Mouse (Mus musculus): ENCODE data around the gene Zcrb1. TPM values are rescaled to one million over a fixed set of nuclear protein-coding genes. Genes with fewer than 3 reads are reported as not detected.
"Not testable (repeated sequence)": the region's sequence is repeated elsewhere in the genome, so short reads cannot be mapped to it uniquely, and the experiment has no call there.

Gene Zcrb1
- total RNA-seq, 2 experiments from 2014 or later: 71.0 to 80.2 TPM

DNA sequence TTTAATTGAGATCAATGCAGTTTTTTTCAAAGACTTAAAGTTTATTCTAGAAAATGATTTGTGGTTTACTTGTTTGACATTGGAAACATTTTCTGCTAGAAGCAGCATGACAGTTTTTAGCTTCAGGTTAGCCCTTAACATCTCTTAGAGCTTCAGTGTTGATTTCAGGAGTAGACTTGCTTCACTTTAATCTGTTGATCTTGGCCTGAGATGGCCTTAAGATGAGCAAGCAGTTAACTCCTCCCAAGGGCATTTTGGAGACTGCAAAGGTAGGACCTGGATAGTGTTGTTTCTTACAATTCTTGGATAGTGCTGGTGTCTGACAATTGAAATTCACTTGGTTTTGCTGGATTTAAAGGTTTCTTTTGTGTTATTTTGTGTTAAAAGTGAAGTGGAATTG is 6.7 kb upstream of the Zcrb1 start:
- Histone ChIP-seq H3K27ac (no peak overlapping the region), H3K4me3 (no peak overlapping the region)
- no peak for TF ChIP-seq CTCF (conservative IDR thresholded peaks at IDR 0.05)
- DNase-seq (ENCODE audit: low spot score in 2 of 2): no peak

DNA sequence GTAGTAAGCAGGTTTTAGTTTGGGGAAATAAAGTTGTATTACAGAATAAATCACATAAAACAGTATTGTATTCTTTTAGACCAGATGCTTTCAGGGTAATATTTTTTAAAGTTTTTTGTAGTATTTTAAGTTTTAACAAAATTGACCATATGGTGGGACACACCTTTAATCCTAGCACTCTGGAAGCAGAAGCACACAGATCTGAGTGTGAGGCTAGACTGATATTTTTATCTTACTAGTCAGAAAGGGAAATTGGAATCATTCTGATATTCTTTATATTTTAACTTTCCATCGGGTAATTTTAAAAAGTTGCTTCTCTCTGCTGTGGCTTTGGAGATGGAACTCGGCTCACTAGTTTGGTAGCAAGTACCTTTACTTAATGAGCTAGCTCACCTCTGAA is 4.6 kb upstream of the Zcrb1 start:
- no peak overlapping the region for H3K27ac ChIP-seq
- no peak for DNase-seq (ENCODE audit: low spot score in 2 of 2)
- TF ChIP-seq CTCF (conservative IDR thresholded peaks at IDR 0.05): no peak
- no peak overlapping the region for H3K4me3 ChIP-seq

DNA sequence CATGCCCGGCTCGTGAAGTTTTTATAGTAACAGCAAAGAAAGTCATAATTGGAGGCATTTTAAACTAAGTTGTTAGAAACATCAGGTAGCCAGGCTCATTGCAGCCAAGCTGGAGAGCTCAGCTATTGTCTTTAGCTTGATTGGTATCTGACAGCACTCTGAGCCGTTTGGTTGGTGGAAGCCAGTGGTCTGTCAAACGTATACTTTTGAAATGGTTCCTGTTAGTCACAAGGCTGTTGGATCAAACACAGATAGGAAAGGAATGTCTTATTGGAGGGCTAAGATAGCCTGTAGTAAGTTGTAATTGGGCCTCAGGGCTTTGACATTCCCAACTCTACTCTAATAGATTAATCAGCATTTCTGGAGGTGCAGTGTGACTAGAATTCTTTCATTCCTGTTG is 3.3 kb upstream of the Zcrb1 start:
- no peak for DNase-seq (ENCODE audit: low spot score in 2 of 2)
- H3K4me3 ChIP-seq: no peak overlapping the region
- H3K27ac ChIP-seq: no peak overlapping the region
- TF ChIP-seq CTCF (conservative IDR thresholded peaks at IDR 0.05): no peak

DNA sequence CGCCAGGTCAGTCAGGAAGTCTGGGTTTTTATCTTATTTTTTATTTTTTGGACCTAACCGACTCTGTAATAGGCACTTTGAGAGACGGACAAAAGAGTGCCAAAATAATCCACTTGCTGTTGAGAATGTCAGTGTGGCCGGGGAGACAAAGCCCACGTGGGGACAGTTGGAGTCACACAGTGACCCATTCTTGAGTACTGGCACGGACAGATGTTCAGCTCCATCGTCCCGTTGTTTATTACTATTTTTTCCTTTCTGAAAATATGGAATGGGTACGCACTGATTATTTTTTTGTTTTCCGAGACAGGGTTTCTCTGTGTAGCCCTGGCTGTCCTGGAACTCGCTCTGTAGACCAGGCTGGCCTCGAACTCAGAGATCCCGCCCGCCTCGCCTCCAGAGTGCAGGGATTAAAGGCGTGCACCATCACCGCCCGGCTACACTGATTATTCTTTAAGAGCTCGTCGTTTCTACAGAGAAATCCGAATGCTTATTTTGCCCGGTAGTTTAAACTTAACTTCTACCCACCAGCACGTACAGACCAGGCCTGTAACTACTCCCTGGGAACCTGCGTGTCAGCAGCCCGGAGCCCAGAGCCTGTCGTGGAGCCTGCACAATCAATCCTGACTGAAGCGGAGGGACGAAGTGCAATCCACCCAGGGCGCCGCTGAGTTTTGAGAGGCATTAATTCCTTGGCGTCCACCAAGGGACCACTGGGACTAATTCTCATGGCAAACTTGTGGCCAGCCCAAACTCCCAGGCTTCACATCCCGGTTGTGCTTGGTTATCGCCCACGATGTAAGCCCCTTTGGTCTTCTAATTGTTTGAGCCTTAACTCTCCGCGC is 786 bp upstream of the Zcrb1 start:
- Histone ChIP-seq H3K4me3 (peak overlapping the region; percentile 61), H3K27ac (peak overlapping the region; percentile 87)
- no peak for DNase-seq (ENCODE audit: low spot score in 2 of 2)
- TF ChIP-seq CTCF (conservative IDR thresholded peaks at IDR 0.05): no peak

DNA sequence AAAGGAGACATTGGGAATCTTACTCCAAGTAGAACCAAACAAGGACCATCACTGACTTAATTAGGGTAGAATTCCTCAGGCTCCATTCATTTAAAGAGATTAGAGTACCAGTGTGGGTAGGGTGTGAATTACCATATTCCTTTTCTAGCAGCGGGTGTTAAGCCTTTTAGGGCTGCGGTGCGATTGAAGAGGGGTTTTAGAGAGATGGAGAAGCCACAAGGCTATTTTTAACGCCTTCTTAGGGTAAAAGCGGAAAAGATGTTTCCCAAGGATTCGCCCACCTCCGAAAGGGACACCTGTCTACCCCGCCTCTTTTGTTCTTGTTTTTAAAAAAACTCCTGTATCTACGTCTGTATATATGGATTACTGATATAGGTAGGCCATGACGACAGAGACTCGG is 865 bp downstream of the Zcrb1 start:
- Histone ChIP-seq H3K4me3 (peak overlapping the region; percentile 61), H3K27ac (no peak overlapping the region)
- no peak for DNase-seq (ENCODE audit: low spot score in 2 of 2)
- no peak for TF ChIP-seq CTCF (conservative IDR thresholded peaks at IDR 0.05)

DNA sequence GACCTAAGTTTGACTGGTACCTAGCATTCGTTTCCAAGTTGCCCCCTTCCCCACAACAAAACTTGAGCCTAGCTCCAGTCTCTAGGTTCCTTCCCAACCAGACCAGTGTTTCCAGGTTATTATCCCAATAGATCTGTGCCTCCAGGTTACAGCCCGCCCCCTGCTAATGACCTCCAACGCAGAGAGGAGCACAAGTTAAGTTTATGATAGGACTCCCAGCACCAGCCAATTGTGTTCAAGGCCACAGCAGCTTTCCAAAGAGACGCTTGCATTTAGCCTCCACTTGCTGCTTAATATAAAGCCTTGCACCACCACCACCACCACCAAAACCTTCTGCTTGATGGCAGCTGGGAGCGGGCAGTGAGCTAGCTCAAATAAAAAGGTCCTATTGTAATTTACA is 16.8 kb downstream of the Zcrb1 start:
- no peak overlapping the region for H3K27ac ChIP-seq
- H3K4me3 ChIP-seq: no peak overlapping the region
- no peak for TF ChIP-seq CTCF (conservative IDR thresholded peaks at IDR 0.05)
- DNase-seq (ENCODE audit: low spot score in 2 of 2): no peak

DNA sequence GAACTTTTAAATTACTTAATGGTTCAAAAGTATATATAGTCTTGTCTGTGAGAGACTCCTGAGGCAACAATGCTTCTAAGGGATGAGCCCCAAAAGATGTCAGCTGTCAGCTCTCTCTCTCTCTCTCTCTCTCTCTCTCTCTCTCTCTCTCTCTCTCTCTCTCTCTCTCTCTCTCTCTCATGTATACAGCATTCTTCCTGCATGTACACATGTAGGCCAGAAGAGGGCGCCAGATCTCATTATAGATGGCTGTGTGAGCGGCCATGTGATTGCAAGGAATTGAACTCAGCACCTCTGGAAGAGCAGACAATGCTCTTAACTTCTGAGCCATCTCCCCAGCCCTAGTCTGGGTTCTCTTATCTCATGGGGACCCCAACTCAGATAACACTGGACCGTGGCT is 19.0 kb downstream of the Zcrb1 start:
- peak; percentile 33 for TF ChIP-seq CTCF (conservative IDR thresholded peaks at IDR 0.05)
- DNase-seq (ENCODE audit: low spot score in 2 of 2): no peak
- Histone ChIP-seq H3K4me3 (no peak overlapping the region), H3K27ac (no peak overlapping the region)

DNA sequence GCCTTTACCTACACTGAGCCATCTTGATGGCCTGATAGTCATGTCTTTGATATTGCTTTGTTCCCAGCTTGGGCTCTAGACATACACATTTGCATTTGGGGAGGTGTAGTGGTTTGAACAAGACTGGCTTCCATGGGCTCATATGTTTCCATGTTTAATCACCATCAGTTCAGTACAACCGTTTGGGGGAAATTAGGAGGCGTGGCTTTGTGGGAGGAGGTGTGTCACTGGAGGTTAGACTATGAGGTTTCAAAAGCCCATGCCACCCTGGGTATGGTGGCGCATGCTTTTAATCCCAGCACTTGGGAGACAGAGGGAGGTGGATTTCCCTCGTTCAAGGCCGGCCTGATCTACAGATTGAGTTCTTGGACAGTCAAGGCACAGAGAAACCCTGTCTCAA is 22.4 kb downstream of the Zcrb1 start:
- Histone ChIP-seq H3K4me3 (no peak overlapping the region), H3K27ac (no peak overlapping the region)
- no peak for TF ChIP-seq CTCF (conservative IDR thresholded peaks at IDR 0.05)
- no peak for DNase-seq (ENCODE audit: low spot score in 2 of 2)

DNA sequence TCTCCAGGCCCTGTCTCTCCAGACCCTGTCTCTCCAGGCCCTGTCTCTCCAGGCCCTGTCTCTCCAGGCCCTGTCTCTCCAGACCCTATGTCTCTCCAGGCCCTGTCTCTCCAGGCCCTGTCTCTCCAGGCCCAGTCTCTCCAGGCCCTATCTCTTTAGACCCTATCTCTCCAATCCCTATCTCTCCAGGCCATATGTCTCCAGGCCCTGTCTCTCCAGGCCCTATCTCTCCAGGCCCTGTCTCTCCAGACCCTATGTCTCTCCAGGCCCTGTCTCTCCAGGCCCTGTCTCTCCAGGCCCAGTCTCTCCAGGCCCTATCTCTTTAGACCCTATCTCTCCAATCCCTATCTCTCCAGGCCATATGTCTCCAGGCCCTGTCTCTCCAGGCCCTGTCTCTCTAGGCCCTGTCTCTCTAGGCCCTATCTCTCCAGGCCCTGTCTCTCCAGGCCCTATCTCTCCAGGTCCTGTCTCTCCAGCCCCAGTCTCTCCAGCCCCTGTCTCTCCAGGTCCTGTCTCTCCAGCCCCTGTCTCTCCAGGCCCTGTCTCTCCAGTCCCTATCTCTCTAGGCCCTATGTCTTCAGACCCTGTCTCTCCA is 25.5 kb downstream of the Zcrb1 start:
- H3K27ac ChIP-seq; DNase-seq (ENCODE audit: low spot score in 2 of 2); H3K4me3 ChIP-seq: not testable (repeated sequence)

DNA sequence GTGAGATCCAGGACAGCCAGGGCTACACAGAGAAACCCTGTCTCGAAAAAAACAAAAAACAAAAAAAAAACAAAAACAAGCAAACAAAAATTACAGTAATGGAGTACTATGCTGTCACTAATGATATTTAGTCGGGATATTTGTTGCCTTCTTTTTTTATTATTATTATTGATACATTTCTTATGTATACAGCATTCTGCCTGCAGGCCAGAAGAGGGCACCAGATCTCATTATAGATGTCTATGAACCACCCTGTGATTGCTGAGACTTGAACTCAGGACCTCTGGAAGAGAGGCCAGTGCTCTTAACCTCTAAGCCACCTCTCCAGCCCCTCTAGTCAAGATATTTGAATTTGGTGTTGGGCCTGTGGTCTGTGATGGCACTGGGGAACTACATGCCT is 26.3 kb downstream of the Zcrb1 start:
- DNase-seq (ENCODE audit: low spot score in 2 of 2): no peak
- H3K4me3 ChIP-seq: no peak overlapping the region
- H3K27ac ChIP-seq: no peak overlapping the region
- TF ChIP-seq CTCF (conservative IDR thresholded peaks at IDR 0.05): peak; percentile 74

DNA sequence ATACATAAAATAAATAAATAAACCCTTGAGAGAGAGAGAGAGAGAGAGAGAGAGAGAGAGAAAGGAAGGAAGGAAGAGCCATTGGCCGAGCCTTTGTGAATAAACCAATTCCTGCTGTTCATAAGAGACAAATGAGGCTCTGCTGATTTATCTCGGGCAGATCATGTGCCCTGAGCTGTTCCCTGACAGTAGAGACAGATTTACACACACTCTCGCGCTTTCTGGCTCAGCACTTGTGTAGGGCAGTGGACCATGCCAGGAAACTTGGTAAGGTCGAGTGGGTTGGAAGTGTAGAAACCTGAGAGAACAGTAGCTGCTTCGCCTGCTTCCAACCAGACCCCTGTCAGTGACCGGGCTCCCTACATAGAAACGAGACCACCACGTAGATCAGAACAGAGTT is 29.6 kb downstream of the Zcrb1 start:
- no peak overlapping the region for H3K27ac ChIP-seq
- TF ChIP-seq CTCF (conservative IDR thresholded peaks at IDR 0.05): no peak
- no peak overlapping the region for H3K4me3 ChIP-seq
- no peak for DNase-seq (ENCODE audit: low spot score in 2 of 2)

DNA sequence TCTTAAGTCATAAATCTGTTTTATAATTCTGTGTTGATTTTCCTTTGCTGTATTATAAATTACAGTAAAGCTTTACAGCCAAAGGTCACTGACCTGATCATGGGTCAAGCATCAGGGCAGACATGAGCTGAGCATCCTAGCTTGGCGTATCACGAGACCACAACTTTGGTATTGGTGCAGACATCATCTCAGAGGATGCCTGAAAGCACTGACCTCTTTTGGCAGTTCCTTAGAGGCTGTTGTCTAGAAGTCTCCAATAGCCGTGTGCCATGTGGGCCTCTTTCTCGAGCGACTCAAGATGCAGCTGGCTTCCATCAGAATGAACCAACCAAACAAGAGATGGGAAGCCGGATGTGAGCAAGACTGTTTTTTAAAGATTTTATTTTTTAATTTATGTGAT is 32.6 kb downstream of the Zcrb1 start:
- no peak for DNase-seq (ENCODE audit: low spot score in 2 of 2)
- no peak for TF ChIP-seq CTCF (conservative IDR thresholded peaks at IDR 0.05)
- no peak overlapping the region for H3K4me3 ChIP-seq
- no peak overlapping the region for H3K27ac ChIP-seq

DNA sequence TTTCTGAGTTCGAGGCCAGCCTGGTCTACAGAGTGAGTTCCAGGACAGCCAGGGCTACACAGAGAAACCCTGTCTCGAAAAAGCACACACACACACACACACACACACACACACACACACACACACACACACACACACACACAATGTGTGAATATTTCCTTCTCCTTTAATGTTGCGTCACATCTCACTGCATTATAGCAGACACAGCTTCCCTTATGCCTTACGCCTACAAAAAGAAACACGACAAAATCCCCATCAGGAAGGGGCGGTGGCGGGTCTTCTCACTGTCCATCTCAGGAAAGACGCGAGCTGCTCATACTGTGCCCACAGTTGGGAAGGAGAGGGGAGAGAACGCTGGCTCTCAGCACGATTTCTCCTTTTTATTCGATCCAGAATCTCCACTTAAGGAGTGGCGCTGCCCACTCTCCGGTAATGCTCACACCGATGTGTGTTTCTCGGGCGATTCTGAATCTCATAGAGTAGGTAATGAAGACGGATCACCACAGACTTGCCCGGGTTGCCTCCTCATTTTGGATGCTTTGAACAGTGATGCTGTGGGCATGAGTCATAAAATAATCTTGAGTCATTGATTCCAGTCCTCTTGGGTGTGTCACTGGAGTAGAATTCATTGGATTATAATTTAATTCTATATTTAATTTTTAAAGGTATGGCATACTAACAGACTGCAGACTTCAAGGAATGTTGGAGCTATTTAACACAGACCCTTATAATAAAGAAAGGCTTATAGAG is 39.6 kb downstream of the Zcrb1 start:
- no peak overlapping the region for H3K4me3 ChIP-seq
- DNase-seq (ENCODE audit: low spot score in 2 of 2): no peak
- no peak overlapping the region for H3K27ac ChIP-seq
- no peak for TF ChIP-seq CTCF (conservative IDR thresholded peaks at IDR 0.05)

Measured in layer of hippocampus, adult 2 months (tissue).